Comparison of ENCODE assay signal across 8 mouse cellular contexts in the genomic region with DNA sequence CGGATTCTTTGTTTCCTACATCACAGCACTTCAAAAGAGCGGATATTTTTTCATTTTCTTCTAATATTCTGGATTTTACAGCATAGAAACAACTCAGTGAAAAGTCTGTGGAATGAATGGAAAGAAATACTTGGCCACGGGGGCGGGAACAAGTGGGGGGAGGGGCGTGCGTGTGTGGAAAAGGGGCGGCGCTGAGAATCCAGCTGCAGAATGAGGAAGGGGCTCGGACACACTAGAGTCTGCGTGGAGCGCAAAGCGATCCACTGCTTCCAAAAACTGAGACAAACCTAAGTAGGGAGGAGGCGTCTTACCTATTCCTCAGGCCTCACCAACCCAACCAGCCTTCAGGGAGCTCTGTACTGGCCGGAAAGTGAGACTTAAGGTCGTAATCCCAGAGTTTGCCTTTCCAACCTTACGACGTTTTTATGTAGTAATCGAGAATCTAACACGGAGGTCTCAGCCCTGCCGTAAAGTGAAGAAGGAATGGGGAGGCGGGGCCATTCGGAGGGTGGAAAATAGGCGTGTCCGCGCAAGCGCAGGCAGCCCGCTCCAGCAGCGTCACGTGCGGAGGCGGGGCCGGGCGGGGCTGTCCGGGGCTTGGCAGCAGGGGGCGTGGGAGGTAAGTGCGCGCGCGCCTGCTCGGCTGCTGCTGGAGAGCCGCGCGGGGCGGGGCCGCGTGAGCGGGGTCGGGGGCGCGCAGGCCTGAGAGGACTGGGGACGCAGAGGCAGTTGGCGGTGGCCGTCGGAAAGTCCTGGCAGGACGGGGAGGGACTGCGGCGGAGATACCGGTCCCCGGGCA. TPM values are rescaled to one million over a fixed set of nuclear protein-coding genes. Genes with fewer than 3 reads are reported as not detected.
DNase-seq lines count a peak whose midpoint lies in the region; ATAC-seq and TF ChIP-seq lines count a peak whose summit lies in the region.

A gene (minus strand): TSS at position 444 of the 799 bp plus-strand sequence.
A gene (plus strand): TSS at position 630 of the 799 bp plus-strand sequence.

- peak within 1 kb of the TSS; percentile 94 for H3K9ac ChIP-seq in MEL (ENCODE audit: control insufficient read depth, low read depth, low read length, poor library complexity, severe bottlenecking)
- H3K9ac ChIP-seq in forebrain, postnatal 0 days, result peak within 1 kb of the TSS; percentile 91
- peak within 1 kb of the TSS; percentile 81 for H3K9ac ChIP-seq in lung, embryonic 15.5 days

- peak; percentile 98 for DNase-seq in MEL (ENCODE audit: low read depth, low spot score)
- peak; percentile 99 to 100 for DNase-seq in cerebellum, adult 2 months
- peak; percentile 99 for DNase-seq in forebrain, postnatal 0 days
- peak; percentile 100 for DNase-seq in heart, postnatal 4 days
- DNase-seq in layer of hippocampus, adult 8-10 months (ENCODE audit: low spot score in 2 of 2), result peak; percentile 99
- DNase-seq in ovary, adult 18-20 months (ENCODE audit: low spot score), result peak; percentile 98
- DNase-seq in thymus, postnatal 0 days (ENCODE audit: low spot score), result peak; percentile 99

- no peak for TF ChIP-seq EP300 in MEL (IDR thresholded peaks at IDR 0.05; ENCODE audit: low read depth in 1 of 2, low read length in 2 of 2)

- peak within 1 kb of the TSS; percentile 74 for H3K4me2 ChIP-seq in forebrain, postnatal 0 days (ENCODE audit: low read depth)
- peak within 1 kb of the TSS; percentile 77 for H3K4me2 ChIP-seq in lung, embryonic 15.5 days

- no peaks in the 10 kb centered on the region for H3K27me3 ChIP-seq in MEL (ENCODE audit: control insufficient read depth in 1 of 2, insufficient read depth in 2 of 2, low read length in 2 of 2)
- no peaks in the 10 kb centered on the region for H3K27me3 ChIP-seq in cerebellum, adult 2 months (ENCODE audit: control insufficient read depth, insufficient read depth, low read length)
- no peaks in the 10 kb centered on the region for H3K27me3 ChIP-seq in forebrain, postnatal 0 days (ENCODE audit: insufficient read depth, low read length)
- no peaks in the 10 kb centered on the region for H3K27me3 ChIP-seq in lung, embryonic 15.5 days

- TF ChIP-seq POLR2A in MEL (IDR thresholded peaks at IDR 0.05; ENCODE audit: control insufficient read depth in 1 of 2, insufficient read depth in 1 of 2, low read depth in 1 of 2, low read length in 2 of 2, poor library complexity in 1 of 2), result peak; percentile 40 to 91; a peak in 3 of 4 replicates
- TF ChIP-seq POLR2A in cerebellum, adult 2 months (IDR thresholded peaks at IDR 0.05; ENCODE audit: borderline replicate concordance, insufficient read depth, low read length), result peak; percentile 82; the same call in 1 of the 2 replicates

- TF ChIP-seq CTCF in MEL (IDR thresholded peaks at IDR 0.05 in 2 of 3, conservative IDR thresholded peaks at IDR 0.05 in 1 of 3; ENCODE audit: control insufficient read depth in 1 of 3, insufficient read depth in 1 of 3, low read depth in 2 of 3, low read length in 3 of 3, poor library complexity in 1 of 3, severe bottlenecking in 1 of 3), result 0 out of 6 replicates have a peak, but pooled peaks of 1 of the 3 experiments have one; percentile 5
- TF ChIP-seq CTCF in cerebellum, adult 2 months (IDR thresholded peaks at IDR 0.05; ENCODE audit: borderline replicate concordance, insufficient read depth, low read depth, low read length), result no peak
- TF ChIP-seq CTCF in forebrain, postnatal 0 days (IDR thresholded peaks at IDR 0.05; ENCODE audit: low read depth), result peak; percentile 52

- ATAC-seq in forebrain, postnatal 0 days, result peak; percentile 95
- ATAC-seq in lung, embryonic 15.5 days (ENCODE audit: borderline replicate concordance, extremely low read depth, low FRiP score, low TSS enrichment), result peak; percentile 97

- 1% methylated on average over 59 of the region's 59 CpGs for WGBS in cerebellum, adult 2 months
- WGBS in forebrain, postnatal 0 days, result under 1% methylated on average over 59 of the region's 59 CpGs
- WGBS in lung, embryonic 15.5 days, result under 1% methylated on average over 58 of the region's 59 CpGs

- H3K4me1 ChIP-seq in MEL (ENCODE audit: control insufficient read depth in 1 of 2, insufficient read depth in 2 of 2, low read length in 2 of 2), result peaks cover 6 to 11% of the 10 kb centered on the region in 2 experiments; a peak in 3 of 4 replicates
- H3K4me1 ChIP-seq in cerebellum, adult 2 months (ENCODE audit: control insufficient read depth, insufficient read depth, low read length), result no peaks in the 10 kb centered on the region; the same call in 1 of the 2 replicates
- peaks cover 20% of the 10 kb centered on the region for H3K4me1 ChIP-seq in forebrain, postnatal 0 days (ENCODE audit: insufficient read depth)
- peaks cover 16% of the 10 kb centered on the region for H3K4me1 ChIP-seq in lung, embryonic 15.5 days

- H3K9me3 ChIP-seq in MEL (replicated peaks; ENCODE audit: insufficient read depth, low read length), result no peaks in the 10 kb centered on the region
- no peaks in the 10 kb centered on the region for H3K9me3 ChIP-seq in forebrain, postnatal 0 days (ENCODE audit: low read length)
- H3K9me3 ChIP-seq in lung, embryonic 15.5 days, result no peaks in the 10 kb centered on the region

- TF ChIP-seq RAD21 in MEL (IDR thresholded peaks at IDR 0.05; ENCODE audit: low read depth, low read length), result no peak

- peak within 1 kb of the TSS; percentile 89 for H3K27ac ChIP-seq in MEL (ENCODE audit: control insufficient read depth, low read depth, low read length)
- H3K27ac ChIP-seq in cerebellum, adult 2 months (ENCODE audit: insufficient read depth, low read length), result peak within 1 kb of the TSS; percentile 92
- H3K27ac ChIP-seq in forebrain, postnatal 0 days (ENCODE audit: low read depth, low read length), result peak within 1 kb of the TSS; percentile 92
- peak within 1 kb of the TSS; percentile 94 for H3K27ac ChIP-seq in lung, embryonic 15.5 days

- peaks cover 7% of the 10 kb centered on the region for H3K79me2 ChIP-seq in MEL (ENCODE audit: control insufficient read depth, insufficient read depth, low read length, poor library complexity)

- H3K4me3 ChIP-seq in MEL (ENCODE audit: control insufficient read depth in 1 of 2, insufficient read depth in 1 of 2, low read depth in 2 of 2, low read length in 2 of 2), result peak within 1 kb of the TSS; percentile 99
- H3K4me3 ChIP-seq in cerebellum, adult 2 months (replicated peaks; ENCODE audit: insufficient read depth, low read depth, low read length), result peak within 1 kb of the TSS; percentile 99
- H3K4me3 ChIP-seq in forebrain, postnatal 0 days (ENCODE audit: low read depth, low read length), result peak within 1 kb of the TSS; percentile 96
- H3K4me3 ChIP-seq in lung, embryonic 15.5 days, result peak within 1 kb of the TSS; percentile 93

- peaks cover 0 to 16% of the 10 kb centered on the region in 2 experiments; a peak in 2 of 4 replicates for H3K36me3 ChIP-seq in MEL (ENCODE audit: control insufficient read depth in 1 of 2, insufficient read depth in 2 of 2, low read length in 2 of 2)
- no peaks in the 10 kb centered on the region for H3K36me3 ChIP-seq in forebrain, postnatal 0 days (ENCODE audit: insufficient read depth)
- no peaks in the 10 kb centered on the region for H3K36me3 ChIP-seq in lung, embryonic 15.5 days

TF ChIP-seq in MEL, 35 proteins besides CTCF, POLR2A, EP300 and RAD21 (continues in another document):
- TF ChIP-seq TBP (IDR thresholded peaks at IDR 0.05; ENCODE audit: low read depth, low read length) (peak; percentile 87), MYB (IDR thresholded peaks at IDR 0.05; ENCODE audit: low read depth, low read length) (no peak), MAFK (IDR thresholded peaks at IDR 0.05; ENCODE audit: borderline replicate concordance, low read depth, low read length) (no peak), HCFC1 (IDR thresholded peaks at IDR 0.05; ENCODE audit: low read depth, low read length) (peak; percentile 83), NRF1 (IDR thresholded peaks at IDR 0.05; ENCODE audit: insufficient read depth, low read depth, low read length, poor library complexity, severe bottlenecking) (peak; percentile 95), USF1 (IDR thresholded peaks at IDR 0.05; ENCODE audit: low read depth, low read length) (peak; percentile 97), TAL1 (IDR thresholded peaks at IDR 0.05; ENCODE audit: low read length) (no peak), NELFE (IDR thresholded peaks at IDR 0.05; ENCODE audit: low read depth, low read length) (peak; percentile 92), ETS1 (IDR thresholded peaks at IDR 0.05; ENCODE audit: low read depth, low read length) (0 out of 2 replicates have a peak, but pooled peaks have one; percentile 36), MYC (IDR thresholded peaks at IDR 0.05; ENCODE audit: low read depth, low read length) (peak; percentile 61), GATA1 (IDR thresholded peaks at IDR 0.05; ENCODE audit: low read depth, low read length) (0 out of 2 replicates have a peak, but pooled peaks have one; percentile 15), ELF1 (IDR thresholded peaks at IDR 0.05; ENCODE audit: low read depth, low read length) (peak; percentile 50; the same call in 1 of the 2 replicates), CHD2 (IDR thresholded peaks at IDR 0.05; ENCODE audit: low read length) (no peak)

RNA-seq across cellular contexts. Expression of the first gene that starts in this region (rescaled TPM):
- 2.7 TPM in 2 replicates for total RNA-seq in MEL (2012; rRNA removed)
- 1 to 10 TPM in 1 of 2 experiments, not detected in 1; 5.5 TPM for polyA plus RNA-seq in MEL (2012; ENCODE audit: insufficient read depth in 1 of 2, insufficient read length in 2 of 2, low read depth in 1 of 2, low replicate concordance in 2 of 2, missing spikeins in 1 of 2)
- polyA plus RNA-seq in cerebellum, adult 2 months (2012; rRNA removed), result 6.1 TPM in 2 replicates
- total RNA-seq in forebrain, postnatal 0 days (2014; rRNA removed), result 2.9 and 4.7 TPM in 2 replicates
- polyA plus RNA-seq in forebrain, postnatal 0 days (2015; fragmentation: Nextera tagmentation; extraction: Ambion mirVana), result 2.1 and 3.2 TPM in 2 replicates
- total RNA-seq in heart, postnatal 4 days (2021), result 1 to 10 TPM; 4.3 to 4.4 TPM
- total RNA-seq in layer of hippocampus, adult 8-10 months (2022), result 10 to 100 TPM in 2 of 4 experiments, 1 to 10 TPM in 2; 8.0 to 13.4 (median 10.0) TPM
- 10.0 and 10.1 TPM in 2 replicates for polyA plus RNA-seq in lung, embryonic 15.5 days (2015; fragmentation: Nextera tagmentation; extraction: Ambion mirVana)
- 6.6 and 8.6 TPM in 2 replicates for polyA plus RNA-seq in thymus, postnatal 0 days (2015; fragmentation: Nextera tagmentation; extraction: Ambion mirVana)

RNA-seq across cellular contexts. Expression of the second gene that starts in this region (rescaled TPM):
- 3.3 and 3.8 TPM in 2 replicates for total RNA-seq in MEL (2012; rRNA removed)
- polyA plus RNA-seq in MEL (2012; ENCODE audit: insufficient read depth in 1 of 2, insufficient read length in 2 of 2, low read depth in 1 of 2, low replicate concordance in 2 of 2, missing spikeins in 1 of 2), result 100 to 1,000 TPM in 1 of 2 experiments, 1 to 10 TPM in 1; 4.5 to 131 TPM
- 21.0 and 21.2 TPM in 2 replicates for polyA plus RNA-seq in cerebellum, adult 2 months (2012; rRNA removed)
- 56.6 and 59.9 TPM in 2 replicates for total RNA-seq in forebrain, postnatal 0 days (2014; rRNA removed)
- polyA plus RNA-seq in forebrain, postnatal 0 days (2015; fragmentation: Nextera tagmentation; extraction: Ambion mirVana), result 8.4 and 13.2 TPM in 2 replicates
- total RNA-seq in heart, postnatal 4 days (2021), result 10 to 100 TPM; 21.5 to 23.4 TPM
- 10 to 100 TPM; 55.3 to 80.0 (median 65.7) TPM for total RNA-seq in layer of hippocampus, adult 8-10 months (2022)
- polyA plus RNA-seq in lung, embryonic 15.5 days (2015; fragmentation: Nextera tagmentation; extraction: Ambion mirVana), result 13.2 and 13.3 TPM in 2 replicates
- 3.4 and 4.3 TPM in 2 replicates for polyA plus RNA-seq in thymus, postnatal 0 days (2015; fragmentation: Nextera tagmentation; extraction: Ambion mirVana)

Comparison
In these comparisons a context has a peak if more than half of its experiments do, and no peak if none do; other contexts are left out.
1. Peak in every context shown above with its lines: DNase-seq, ATAC-seq, H3K4me3 ChIP-seq and H3K27ac ChIP-seq.